In genomic region chr17:44252653-44253052, GRCm38 (mm10) we compare ENCODE assay signal across 19 mouse cellular contexts.
"Had no signal": no experiment of that assay in that cellular context is flagged by ENCODE, and none has a peak within 500 bp of the region (broad histone marks: within the 10 kb centered on the region; RNA-seq: fewer than 3 reads in every experiment).

No protein-coding gene starts in this region.

- H3K4me3 ChIP-seq: lung, embryonic 15.5 days; megakaryocyte, embryonic 14.5 days; midbrain, embryonic 13.5 days; midbrain, embryonic 15.5 days; neural tube, embryonic 12.5 days had no signal

- H3K9ac ChIP-seq: liver, postnatal 0 days; lung, embryonic 15.5 days; midbrain, embryonic 13.5 days; midbrain, embryonic 15.5 days; neural tube, embryonic 12.5 days had no signal

- H3K36me3 ChIP-seq: lung, embryonic 15.5 days; midbrain, embryonic 13.5 days; midbrain, embryonic 15.5 days; neural tube, embryonic 12.5 days had no signal

- DNase-seq: liver, postnatal 0 days; lung, adult 2 months; lung, postnatal 14 days; lung, postnatal 36 days; retina, postnatal 1 day; right cerebral cortex, adult 18-20 months; right cerebral cortex, postnatal 25 days; right cerebral cortex, postnatal 4 days; spleen, adult 18-20 months; thymus, adult 18-20 months; thymus, postnatal 14 days; thymus, postnatal 36 days had no signal

- H3K4me1 ChIP-seq: lung, embryonic 15.5 days; midbrain, embryonic 13.5 days; neural tube, embryonic 12.5 days had no signal

- H3K27ac ChIP-seq: lung, embryonic 15.5 days; macrophage; midbrain, embryonic 13.5 days; midbrain, embryonic 15.5 days; neural tube, embryonic 12.5 days had no signal

- H3K9me3 ChIP-seq: lung, embryonic 15.5 days; midbrain, embryonic 13.5 days; midbrain, embryonic 15.5 days had no signal

- ATAC-seq: liver, postnatal 0 days; lung, postnatal 0 days; midbrain, embryonic 13.5 days; midbrain, embryonic 15.5 days had no signal

- H3K27me3 ChIP-seq: midbrain, embryonic 15.5 days had no signal
